Mouse (Mus musculus) spleen, adult 2 months (tissue): ENCODE data around the gene Tmem102.
A peak's percentile ranks its signal among the peaks of the same experiment; 100 is the strongest.

ENCODE experiments used
- CTCF ChIP-seq: fragments of 200-500 bp; IDR thresholded peaks from 2 replicates; pipeline ENCODE4 v1.5.1; 2011; ENCODE audit warnings: mild to moderate bottlenecking, inconsistent platforms; ENCODE audit not compliant: insufficient read depth, insufficient read length, insufficient replicate concordance; ENCODE audit errors: extremely low read depth
- POLR2A ChIP-seq: fragments of 200-500 bp; IDR thresholded peaks from 2 replicates; pipeline ENCODE4 v1.6.1; 2011; ENCODE audit warnings: low read depth, low read length, inconsistent platforms

- TF ChIP-seq CTCF (no peak), POLR2A (peak; percentile 100)
Observed at GRCm38 (mm10) chr11:69758478-69758970, 46.9 kb downstream of the Tmem102 start, which contains the start of gene Polr2a.
